Mouse (Mus musculus) thymus, adult 2 months (tissue): ENCODE measurements around the gene Lingo4.

Experiments
- CTCF ChIP-seq: fragments of 200-500 bp; IDR thresholded peaks from 2 replicates; pipeline ENCODE4 v1.5.1; 2012; ENCODE audit warnings: mild to moderate bottlenecking, control low read depth, low read length, moderate library complexity, borderline replicate concordance; ENCODE audit not compliant: control insufficient read depth, poor library complexity, insufficient read depth; ENCODE audit errors: extremely low read depth
- POLR2A ChIP-seq: fragments of 200-500 bp; IDR thresholded peaks from 2 replicates; pipeline ENCODE4 v1.6.1; 2012; ENCODE audit warnings: mild to moderate bottlenecking, low read length, control low read depth, moderate library complexity; ENCODE audit not compliant: control insufficient read depth, poor library complexity, insufficient read depth; ENCODE audit errors: extremely low read depth

- TF ChIP-seq POLR2A (no peak), CTCF (no peak)
Observed at GRCm38 (mm10) chr3:94383476-94383875, 14.8 kb upstream of the Lingo4 start.
